Mouse (Mus musculus) liver, adult 2 months (tissue): ENCODE measurements around the gene Fam3c. TPM values are rescaled to one million over a fixed set of nuclear protein-coding genes. Genes with fewer than 3 reads are reported as not detected.

Experiments
- DNase-seq: peaks from one replicate; pipeline ENCODE4 v3.0.0-alpha.2; 2011; ENCODE audit warnings: low read depth, low spot score; ENCODE audit errors: extremely low read depth
- H3K27ac ChIP-seq: fragments of 200-500 bp; replicated peaks from 2 replicates; pipeline ENCODE4 v1.5.1; 2012; ENCODE audit warnings: low read depth, mild to moderate bottlenecking, control low read depth, inconsistent platforms, low read length; ENCODE audit not compliant: insufficient read depth
- H3K27me3 ChIP-seq: fragments of 200-500 bp; 2 replicates; pipeline ENCODE4 v1.6.1; 2012; ENCODE audit warnings: mild to moderate bottlenecking, moderate library complexity, low read length, inconsistent platforms; ENCODE audit not compliant: control insufficient read depth, insufficient read depth
- H3K36me3 ChIP-seq: fragments of 200-500 bp; 2 replicates; pipeline ENCODE4 v1.6.1; 2012; ENCODE audit warnings: low read length, inconsistent platforms; ENCODE audit not compliant: control insufficient read depth, insufficient read depth
- H3K4me1 ChIP-seq: fragments of 200-500 bp; 2 replicates; pipeline ENCODE4 v1.6.1; 2011; ENCODE audit warnings: low read length; ENCODE audit not compliant: control insufficient read depth, insufficient read depth
- H3K4me3 ChIP-seq: fragments of 200-500 bp; 2 replicates; pipeline ENCODE4 v1.5.1; 2011; ENCODE audit warnings: low read depth, mild to moderate bottlenecking, control low read depth, low read length, moderate library complexity; ENCODE audit not compliant: insufficient read depth
- H3K79me2 ChIP-seq: fragments of 200-500 bp; 2 replicates; pipeline ENCODE4 v1.6.1; 2012; ENCODE audit warnings: inconsistent platforms, mild to moderate bottlenecking, low read length, moderate library complexity; ENCODE audit not compliant: control insufficient read depth, insufficient read depth
- H3K9ac ChIP-seq: fragments of 200-500 bp; 2 replicates; pipeline ENCODE4 v1.6.1; 2012; ENCODE audit warnings: low read depth, mild to moderate bottlenecking, control low read depth, inconsistent platforms, low read length
- CTCF ChIP-seq: fragments of 200-500 bp; IDR thresholded peaks from 2 replicates; pipeline ENCODE4 v1.5.1; 2011; ENCODE audit warnings: low read depth, low read length, control low read depth
- POLR2A ChIP-seq: fragments of 200-500 bp; IDR thresholded peaks from 2 replicates; pipeline ENCODE4 v1.6.1; 2011; ENCODE audit warnings: low read length, control low read depth; ENCODE audit not compliant: insufficient read depth; ENCODE audit errors: extremely low read depth
- WGBS: fragments of 180-500 bp; shearing (Covaris S2); methylation state at CpG from one replicate; pipeline ENCODE4 v1.1.7; 2018; 5-methylcytosine and 5-hydroxymethylcytosine counted together
- polyA plus RNA-seq: library from polyadenylated mRNA; depleted of rRNA; stranded (reverse); fragments of >200 nt; gene quantifications from 2 replicates; pipeline ENCODE4 v1.2.3, GENCODE M21; 2012
- total RNA-seq: library from RNA; depleted of rRNA; stranded (reverse); fragments of >200 nt; gene quantifications from 2 replicates; pipeline ENCODE4 v1.2.3, GENCODE M21; 2014

The Fam3c gene
- total and polyA plus RNA-seq, 2 experiments = 3.1 to 34.5 TPM

GRCm38 (mm10) chr6:22398079-22398774, 42.2 kb upstream of the Fam3c start:
- peak; percentile 34 for DNase-seq
- Histone ChIP-seq H3K36me3 (no peaks in the 10 kb centered on the region), H3K9ac (no peak overlapping the region), H3K4me1 (no peaks in the 10 kb centered on the region), H3K27me3 (no peaks in the 10 kb centered on the region), H3K79me2 (no peaks in the 10 kb centered on the region), H3K27ac (no peak overlapping the region), H3K4me3 (no peak overlapping the region)
- TF ChIP-seq POLR2A (no peak), CTCF (no peak)
- WGBS = 84% methylated on average over 7 of the region's 7 CpGs

- WGBS = 26% methylated on average over 3 of the region's 3 CpGs
- no peak for TF ChIP-seq POLR2A
- Histone ChIP-seq H3K4me3 (no peak overlapping the region), H3K9ac (no peak overlapping the region), H3K36me3 (no peaks in the 10 kb centered on the region), H3K79me2 (no peaks in the 10 kb centered on the region), H3K27ac (no peak overlapping the region), H3K4me1 (no peaks in the 10 kb centered on the region), H3K27me3 (no peaks in the 10 kb centered on the region)
- DNase-seq = no peak
Measured at GRCm38 (mm10) chr6:22395207-22395606, 39.2 kb upstream of the Fam3c start.

DNA sequence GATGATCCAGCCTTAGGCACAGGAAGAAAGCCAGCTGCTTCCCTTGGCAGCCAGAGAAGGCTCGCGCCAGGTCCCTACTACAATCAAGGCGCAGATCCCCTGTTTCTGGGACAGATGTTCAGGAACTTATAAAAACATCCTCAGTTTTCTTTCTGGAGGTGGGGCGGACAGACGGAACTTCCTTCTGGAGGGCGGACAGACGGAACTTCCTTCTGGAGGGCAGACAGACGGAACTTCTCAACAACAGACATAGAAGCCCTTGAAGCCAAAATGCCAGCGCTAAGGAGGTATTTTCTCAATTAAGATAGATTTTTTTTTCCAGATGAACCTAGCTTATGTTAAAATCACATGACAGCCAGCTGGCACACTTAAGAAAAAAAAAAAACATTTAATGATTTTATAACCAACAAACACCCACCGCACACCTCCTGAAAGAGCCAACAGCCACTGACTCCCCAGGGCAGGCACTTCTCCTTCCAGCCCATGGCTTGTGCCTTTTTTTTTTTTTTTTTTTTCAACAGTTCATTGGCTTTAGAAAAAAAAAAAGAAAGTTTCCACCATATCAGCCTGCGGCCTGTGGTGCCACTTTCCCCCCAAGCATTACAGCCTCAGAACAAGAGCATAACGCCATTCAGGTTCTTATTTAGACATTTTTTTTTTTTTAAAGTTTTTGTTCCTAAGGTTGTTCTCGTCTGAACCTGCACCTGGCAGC, 34.8 kb upstream of the Fam3c start:
- peak; percentile 14 for DNase-seq
- H3K27ac ChIP-seq = no peak overlapping the region

GRCm38 (mm10) chr6:22385254-22385870, 29.3 kb upstream of the Fam3c start:
- Histone ChIP-seq H3K9ac (no peak overlapping the region), H3K4me1 (no peaks in the 10 kb centered on the region), H3K27ac (no peak overlapping the region), H3K4me3 (no peak overlapping the region), H3K27me3 (no peaks in the 10 kb centered on the region), H3K36me3 (no peaks in the 10 kb centered on the region), H3K79me2 (no peaks in the 10 kb centered on the region)
- TF ChIP-seq POLR2A (no peak), CTCF (no peak)
- WGBS = 99% methylated on average over 5 of the region's 5 CpGs
- DNase-seq = no peak

More for the DNA sequence above, 34.8 kb upstream of the Fam3c start:
- H3K9ac ChIP-seq = no peak overlapping the region
- no peak overlapping the region for H3K4me3 ChIP-seq
- no peaks in the 10 kb centered on the region for H3K79me2 ChIP-seq
- H3K36me3 ChIP-seq = no peaks in the 10 kb centered on the region
- TF ChIP-seq POLR2A (no peak), CTCF (no peak)
- H3K27me3 ChIP-seq = no peaks in the 10 kb centered on the region
- WGBS = 87% methylated on average over 13 of the region's 13 CpGs
- H3K4me1 ChIP-seq = no peaks in the 10 kb centered on the region

DNA sequence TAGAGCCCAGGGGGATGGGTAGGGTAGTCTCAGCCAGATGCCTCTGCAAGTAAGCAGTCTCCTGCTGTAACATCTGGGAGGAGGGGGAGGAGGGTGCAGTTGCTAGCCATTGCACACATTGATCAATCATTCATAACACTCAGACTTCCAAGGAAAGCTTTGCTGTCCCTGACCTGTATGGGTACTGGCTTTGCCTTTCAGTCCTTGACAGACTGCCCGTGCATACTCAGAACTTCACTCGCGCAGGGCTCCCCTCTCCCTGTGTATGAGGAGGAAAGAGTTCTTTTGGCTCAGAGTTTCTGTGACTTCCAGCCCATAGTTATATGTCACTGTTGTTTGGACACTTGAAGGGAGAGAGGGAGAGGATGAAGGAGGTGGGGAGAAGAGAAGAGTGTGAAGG, 24.2 kb upstream of the Fam3c start:
- no peak overlapping the region for H3K9ac ChIP-seq
- H3K27ac ChIP-seq = no peak overlapping the region
- no peaks in the 10 kb centered on the region for H3K27me3 ChIP-seq
- no peak overlapping the region for H3K4me3 ChIP-seq
- DNase-seq = no peak
- TF ChIP-seq POLR2A (no peak), CTCF (no peak)
- H3K36me3 ChIP-seq = no peaks in the 10 kb centered on the region
- no peaks in the 10 kb centered on the region for H3K79me2 ChIP-seq
- no peaks in the 10 kb centered on the region for H3K4me1 ChIP-seq
- WGBS = 74% methylated on average over 3 of the region's 3 CpGs

DNA sequence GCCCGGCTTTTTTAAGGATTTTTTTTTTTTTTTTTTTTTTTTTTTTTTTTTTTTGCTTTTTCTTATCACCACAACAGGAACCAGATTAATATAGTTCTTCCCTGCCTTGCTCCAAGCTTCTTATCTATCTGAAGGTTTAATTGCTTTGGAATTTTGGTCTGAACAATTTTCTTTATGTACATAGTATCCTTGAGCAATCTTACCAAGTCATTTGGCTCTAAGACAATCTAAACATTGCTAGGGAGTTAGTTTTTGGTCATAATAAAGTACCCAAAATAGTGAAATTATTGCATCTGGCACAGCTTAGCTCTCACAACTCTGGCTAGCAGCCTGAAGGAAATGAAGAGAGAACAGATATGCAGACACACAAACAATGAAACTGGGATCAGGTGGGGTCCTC, 23.8 kb upstream of the Fam3c start:
- no peak overlapping the region for H3K4me3 ChIP-seq
- H3K27ac ChIP-seq = no peak overlapping the region
- TF ChIP-seq CTCF = no peak
- no peak for TF ChIP-seq POLR2A
- H3K27me3 ChIP-seq = no peaks in the 10 kb centered on the region
- no peak overlapping the region for H3K9ac ChIP-seq
- H3K36me3 ChIP-seq = no peaks in the 10 kb centered on the region
- no peak for DNase-seq
- no peaks in the 10 kb centered on the region for H3K4me1 ChIP-seq
- WGBS = 69% methylated on average over 1 of the region's 1 CpGs
- no peaks in the 10 kb centered on the region for H3K79me2 ChIP-seq
